Mouse (Mus musculus) stomach, embryonic 14.5 days (tissue): Measurements from ENCODE around the gene Macrod2. TPM values are rescaled to one million over a fixed set of nuclear protein-coding genes. Genes with fewer than 3 reads are reported as not detected.

ENCODE experiments used
- ATAC-seq: fragments of 200-750 bp; cut with Nextera tagmentation; 2 replicates; pipeline ENCODE4 v1.8.0; 2017; ENCODE audit warnings: low read depth, moderate TSS enrichment; ENCODE audit not compliant: insufficient number of reproducible peaks, insufficient read depth, low FRiP score
- H3K27ac ChIP-seq: fragments of 300-500 bp; sonication (generic); 2 replicates; pipeline ENCODE4 v1.5.1; 2014; ENCODE audit warnings: mild to moderate bottlenecking, low read length, moderate library complexity, mixed read lengths
- H3K27me3 ChIP-seq: fragments of 300-500 bp; sonication (generic); 2 replicates; pipeline ENCODE4 v1.6.1; 2014; ENCODE audit warnings: low read length, control low read depth, mixed read lengths; ENCODE audit not compliant: control insufficient read depth, insufficient read depth
- H3K36me3 ChIP-seq: fragments of 300-500 bp; sonication (generic); 2 replicates; pipeline ENCODE4 v1.6.1; 2014; ENCODE audit warnings: mild to moderate bottlenecking, control low read depth, low read length, moderate library complexity, mixed read lengths; ENCODE audit not compliant: control insufficient read depth, insufficient read depth
- H3K4me1 ChIP-seq: fragments of 300-500 bp; sonication (generic); 2 replicates; pipeline ENCODE4 v1.6.1; 2014; ENCODE audit warnings: low read length, control low read depth, mixed read lengths; ENCODE audit not compliant: control insufficient read depth, insufficient read depth
- H3K4me2 ChIP-seq: fragments of 300-500 bp; sonication (generic); replicated peaks from 2 replicates; pipeline ENCODE4 v1.6.1; 2014; ENCODE audit warnings: low read depth, low read length, control low read depth
- H3K4me3 ChIP-seq: fragments of 300-500 bp; sonication (generic); 2 replicates; pipeline ENCODE4 v1.5.1; 2014; ENCODE audit warnings: low read depth, low read length, control low read depth
- H3K9ac ChIP-seq: fragments of 300-500 bp; sonication (generic); replicated peaks from 2 replicates; pipeline ENCODE4 v1.6.1; 2014; ENCODE audit warnings: low read depth, mild to moderate bottlenecking, control low read depth, low read length, moderate library complexity, mixed read lengths
- H3K9me3 ChIP-seq: fragments of 300-500 bp; sonication (generic); 2 replicates; pipeline ENCODE4 v1.6.1; 2016; ENCODE audit warnings: low read depth, low read length, control low read depth; ENCODE audit not compliant: control insufficient read depth
- WGBS: fragments of 180-500 bp; shearing (Covaris S2); extraction: QIAGEN DNeasy Blood & Tissue Kit; methylation state at CpG from one replicate; pipeline ENCODE4 v1.1.7; 2014; 5-methylcytosine and 5-hydroxymethylcytosine counted together
- polyA plus RNA-seq: library from polyadenylated mRNA; unstranded; fragments of >200 nt; fragmentation: Nextera tagmentation; extraction: Ambion mirVana; gene quantifications from 2 replicates; pipeline ENCODE4 v1.2.1, GENCODE M21; 2014

The Macrod2 gene
- polyA plus RNA-seq, 1 experiment from 2014 or later, result 40.9 TPM

DNA sequence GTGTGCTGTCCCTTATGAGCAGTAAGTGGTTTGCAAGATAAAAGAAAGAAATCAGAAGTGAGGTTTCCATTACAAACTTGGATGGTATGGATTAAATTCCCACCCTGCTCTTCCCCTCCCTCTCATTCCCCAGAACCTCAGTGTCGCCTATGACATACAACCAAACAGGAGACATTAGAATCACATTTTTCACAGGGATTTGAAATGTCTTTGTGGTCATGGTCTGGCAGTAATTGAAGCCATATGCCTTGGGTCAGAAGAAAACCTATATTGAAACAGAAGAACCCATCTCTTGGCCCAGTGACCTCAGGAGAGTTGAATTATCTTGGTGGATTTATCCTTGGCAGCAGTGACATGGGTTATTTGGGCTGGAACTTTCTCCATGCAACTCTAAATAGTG lies 778.1 kb downstream of the Macrod2 start:
- H3K27me3 ChIP-seq, result no peaks in the 10 kb centered on the region
- H3K4me1 ChIP-seq, result no peaks in the 10 kb centered on the region
- no peak overlapping the region for H3K9ac ChIP-seq
- no peaks in the 10 kb centered on the region for H3K36me3 ChIP-seq
- no peak overlapping the region for H3K27ac ChIP-seq
- 29% methylated on average over 1 of the region's 1 CpGs for WGBS
- ATAC-seq, result no peak
- H3K9me3 ChIP-seq, result no peaks in the 10 kb centered on the region
- H3K4me2 ChIP-seq, result no peak overlapping the region
- no peak overlapping the region for H3K4me3 ChIP-seq

DNA sequence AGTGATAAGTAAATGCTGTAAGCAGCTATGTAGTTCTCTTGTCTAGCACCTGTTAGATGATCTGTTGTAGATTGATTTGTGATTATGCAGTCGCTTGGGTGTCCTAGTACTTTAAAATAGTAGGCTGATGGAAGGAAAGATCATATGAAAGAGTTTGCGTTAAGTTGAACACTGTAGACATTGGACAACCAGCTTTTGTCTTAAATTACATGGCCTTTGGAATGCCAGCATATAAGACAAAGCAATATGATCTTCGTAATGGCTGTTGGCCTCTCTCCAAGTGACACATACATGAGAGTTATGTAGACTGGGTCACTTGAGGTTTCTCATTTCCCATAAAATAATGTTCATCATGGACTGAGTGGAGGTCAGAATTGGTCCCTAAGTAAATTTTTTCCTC lies 778.5 kb downstream of the Macrod2 start:
- H3K27me3 ChIP-seq, result no peaks in the 10 kb centered on the region
- H3K4me2 ChIP-seq, result no peak overlapping the region
- 68% methylated on average over 3 of the region's 3 CpGs for WGBS
- H3K36me3 ChIP-seq, result no peaks in the 10 kb centered on the region
- H3K4me1 ChIP-seq, result no peaks in the 10 kb centered on the region
- no peak for ATAC-seq
- no peak overlapping the region for H3K27ac ChIP-seq
- no peaks in the 10 kb centered on the region for H3K9me3 ChIP-seq
- no peak overlapping the region for H3K4me3 ChIP-seq
- H3K9ac ChIP-seq, result no peak overlapping the region

DNA sequence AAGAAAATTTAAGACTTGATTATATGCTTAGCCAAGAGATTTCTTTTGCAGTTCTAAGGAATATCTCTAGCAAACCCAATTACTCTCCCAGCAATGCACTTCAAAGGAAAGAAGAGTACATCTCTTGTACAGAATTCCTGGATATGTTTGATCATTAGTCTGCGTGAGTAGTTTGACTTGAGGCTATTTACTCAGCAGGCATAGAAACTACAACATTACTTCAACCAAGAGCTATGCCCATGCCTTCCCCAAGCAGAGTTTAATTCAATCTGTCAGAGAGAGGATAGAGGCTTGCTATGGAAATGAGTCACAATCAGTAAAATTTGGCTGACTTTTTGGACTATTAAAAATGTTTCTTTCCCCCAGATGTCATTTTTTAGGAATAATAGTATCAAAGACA lies 785.5 kb downstream of the Macrod2 start:
- no peak overlapping the region for H3K27ac ChIP-seq
- no peak for ATAC-seq
- H3K36me3 ChIP-seq, result no peaks in the 10 kb centered on the region
- no peaks in the 10 kb centered on the region for H3K4me1 ChIP-seq
- no peak overlapping the region for H3K4me3 ChIP-seq
- no peaks in the 10 kb centered on the region for H3K9me3 ChIP-seq
- no peak overlapping the region for H3K4me2 ChIP-seq
- no peaks in the 10 kb centered on the region for H3K27me3 ChIP-seq
- WGBS, result 69% methylated on average over 1 of the region's 1 CpGs
- H3K9ac ChIP-seq, result no peak overlapping the region

GRCm38 (mm10) chr2:141182034-141182759 lies 787.1 kb downstream of the Macrod2 start:
- Histone ChIP-seq H3K36me3 (no peaks in the 10 kb centered on the region), H3K4me1 (no peaks in the 10 kb centered on the region), H3K9ac (no peak overlapping the region), H3K4me2 (no peak overlapping the region), H3K27me3 (no peaks in the 10 kb centered on the region), H3K27ac (no peak overlapping the region), H3K9me3 (no peaks in the 10 kb centered on the region), H3K4me3 (no peak overlapping the region)
- WGBS, result 61% methylated on average over 5 of the region's 5 CpGs
- no peak for ATAC-seq

GRCm38 (mm10) chr2:141194476-141194875 lies 799.4 kb downstream of the Macrod2 start:
- Histone ChIP-seq H3K9ac (no peak overlapping the region), H3K4me2 (no peak overlapping the region), H3K27ac (no peak overlapping the region), H3K9me3 (no peaks in the 10 kb centered on the region), H3K4me1 (no peaks in the 10 kb centered on the region), H3K36me3 (no peaks in the 10 kb centered on the region), H3K4me3 (no peak overlapping the region), H3K27me3 (no peaks in the 10 kb centered on the region)
- no peak for ATAC-seq

DNA sequence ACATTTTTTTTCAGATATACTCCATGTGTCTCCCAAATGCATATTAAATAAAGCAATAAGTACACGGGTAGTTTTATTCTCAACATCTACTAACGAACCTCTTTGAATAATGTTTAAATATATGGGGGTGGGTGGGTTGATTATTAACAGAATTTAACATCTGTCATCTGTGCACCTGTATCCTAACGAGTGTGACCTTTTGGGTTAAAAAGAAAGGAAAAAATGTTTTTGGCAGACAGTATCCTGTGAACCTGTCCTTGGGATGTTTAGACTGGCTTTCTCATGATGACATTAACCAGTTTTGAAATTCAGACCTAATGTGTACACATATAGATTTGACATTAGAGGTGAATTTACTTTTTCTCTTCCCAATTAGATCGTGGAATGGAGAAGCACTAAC lies 805.4 kb downstream of the Macrod2 start:
- no peak overlapping the region for H3K4me3 ChIP-seq
- no peaks in the 10 kb centered on the region for H3K36me3 ChIP-seq
- no peak overlapping the region for H3K9ac ChIP-seq
- no peak for ATAC-seq
- no peak overlapping the region for H3K27ac ChIP-seq
- H3K9me3 ChIP-seq, result no peaks in the 10 kb centered on the region
- no peaks in the 10 kb centered on the region for H3K27me3 ChIP-seq
- no peaks in the 10 kb centered on the region for H3K4me1 ChIP-seq
- 67% methylated on average over 4 of the region's 4 CpGs for WGBS
- no peak overlapping the region for H3K4me2 ChIP-seq

GRCm38 (mm10) chr2:141201303-141202014 lies 806.4 kb downstream of the Macrod2 start:
- WGBS, result 83% methylated on average over 2 of the region's 2 CpGs
- no peak for ATAC-seq
- no peak overlapping the region for H3K4me2 ChIP-seq

GRCm38 (mm10) chr2:141202015-141202364 lies 806.9 kb downstream of the Macrod2 start:
- no peak for ATAC-seq
- Histone ChIP-seq H3K27ac (no peak overlapping the region), H3K4me1 (no peaks in the 10 kb centered on the region), H3K9ac (no peak overlapping the region), H3K36me3 (no peaks in the 10 kb centered on the region), H3K9me3 (no peaks in the 10 kb centered on the region), H3K27me3 (no peaks in the 10 kb centered on the region), H3K4me3 (no peak overlapping the region), H3K4me2 (no peak overlapping the region)
- 82% methylated on average over 1 of the region's 1 CpGs for WGBS

More at GRCm38 (mm10) chr2:141201303-141202014, 806.4 kb downstream of the Macrod2 start:
- no peaks in the 10 kb centered on the region for H3K9me3 ChIP-seq
- H3K36me3 ChIP-seq, result no peaks in the 10 kb centered on the region
- H3K4me3 ChIP-seq, result no peak overlapping the region
- no peak overlapping the region for H3K9ac ChIP-seq
- H3K27me3 ChIP-seq, result no peaks in the 10 kb centered on the region
- no peak overlapping the region for H3K27ac ChIP-seq
- no peaks in the 10 kb centered on the region for H3K4me1 ChIP-seq
